Mouse (Mus musculus) hindbrain, postnatal 0 days (tissue): ENCODE measurements around the gene Ppp1r9a. TPM values are rescaled to one million over a fixed set of nuclear protein-coding genes. Genes with fewer than 3 reads are reported as not detected.

Experiments
- ATAC-seq: fragments of 200-750 bp; cut with Nextera tagmentation; 2 replicates; pipeline ENCODE4 v1.8.0; 2017; ENCODE audit warnings: mild to moderate bottlenecking, moderate TSS enrichment, moderate library complexity
- DNase-seq: peaks from one replicate; pipeline ENCODE4 v3.0.0-alpha.2; 2015; ENCODE audit warnings: low spot score
- H3K27ac ChIP-seq: fragments of 300-500 bp; sonication (generic); 2 replicates; pipeline ENCODE4 v1.5.1; 2014; ENCODE audit warnings: mild to moderate bottlenecking
- H3K27me3 ChIP-seq: fragments of 300-500 bp; sonication (generic); 2 replicates; pipeline ENCODE4 v1.6.1; 2014; ENCODE audit warnings: low read length, mixed read lengths; ENCODE audit not compliant: insufficient read depth
- H3K36me3 ChIP-seq: fragments of 300-500 bp; sonication (generic); 2 replicates; pipeline ENCODE4 v1.6.1; 2014; ENCODE audit warnings: low read length, mixed read lengths; ENCODE audit not compliant: insufficient read depth
- H3K4me1 ChIP-seq: fragments of 300-500 bp; sonication (generic); 2 replicates; pipeline ENCODE4 v1.6.1; 2014; ENCODE audit warnings: antibody characterized with exemption, low read length, mixed read lengths; ENCODE audit not compliant: insufficient read depth
- H3K4me2 ChIP-seq: fragments of 300-500 bp; sonication (generic); 2 replicates; pipeline ENCODE4 v1.6.1; 2014; ENCODE audit warnings: low read depth, mild to moderate bottlenecking, low read length, moderate library complexity, mixed read lengths
- H3K4me3 ChIP-seq: fragments of 300-500 bp; sonication (generic); 2 replicates; pipeline ENCODE4 v1.5.1; 2014; ENCODE audit warnings: low read length
- H3K9ac ChIP-seq: fragments of 300-500 bp; sonication (generic); replicated peaks from 2 replicates; pipeline ENCODE4 v1.6.1; 2014; ENCODE audit warnings: mild to moderate bottlenecking, low read length, moderate library complexity, mixed read lengths
- H3K9me3 ChIP-seq: fragments of 300-500 bp; sonication (generic); 2 replicates; pipeline ENCODE4 v1.6.1; 2016; ENCODE audit warnings: low read length, mixed read lengths
- CTCF ChIP-seq: IDR thresholded peaks from 2 replicates; pipeline ENCODE4 v1.5.1; 2016; ENCODE audit warnings: antibody characterized with exemption, control low read depth, low read depth
- WGBS: fragments of 180-500 bp; shearing (Covaris S2); extraction: QIAGEN DNeasy Blood & Tissue Kit; methylation state at CpG from one replicate; pipeline ENCODE4 v1.1.7; 2014; 5-methylcytosine and 5-hydroxymethylcytosine counted together
- polyA plus RNA-seq: library from polyadenylated mRNA; unstranded; fragments of >200 nt; fragmentation: Nextera tagmentation; extraction: Ambion mirVana; gene quantifications from 2 replicates; pipeline ENCODE4 v1.2.1, GENCODE M21; 2015
- total RNA-seq: library from RNA; depleted of rRNA; stranded (reverse); fragments of >200 nt; gene quantifications from 2 replicates; pipeline ENCODE4 v1.2.3, GENCODE M21; 2014

Ppp1r9a gene
- total and polyA plus RNA-seq, 2 experiments from 2014 or later = 39.3 to 44.7 TPM

GRCm38 (mm10) chr6:5080496-5080895 is 177.8 kb downstream of the Ppp1r9a start:
- Histone ChIP-seq H3K4me3 (no peak overlapping the region), H3K36me3 (no peaks in the 10 kb centered on the region), H3K27ac (no peak overlapping the region), H3K27me3 (no peaks in the 10 kb centered on the region), H3K4me1 (peaks cover 3% of the 10 kb centered on the region; the same call in 1 of the 2 replicates), H3K9me3 (no peaks in the 10 kb centered on the region), H3K4me2 (no peak overlapping the region), H3K9ac (no peak overlapping the region)
- ATAC-seq (no peak), DNase-seq (no peak)
- 39% methylated on average over 5 of the region's 5 CpGs for WGBS
- no peak for TF ChIP-seq CTCF

GRCm38 (mm10) chr6:5081099-5081498 is 178.4 kb downstream of the Ppp1r9a start:
- 50% methylated on average over 8 of the region's 8 CpGs for WGBS
- DNase-seq = no peak
- ATAC-seq = no peak

DNA sequence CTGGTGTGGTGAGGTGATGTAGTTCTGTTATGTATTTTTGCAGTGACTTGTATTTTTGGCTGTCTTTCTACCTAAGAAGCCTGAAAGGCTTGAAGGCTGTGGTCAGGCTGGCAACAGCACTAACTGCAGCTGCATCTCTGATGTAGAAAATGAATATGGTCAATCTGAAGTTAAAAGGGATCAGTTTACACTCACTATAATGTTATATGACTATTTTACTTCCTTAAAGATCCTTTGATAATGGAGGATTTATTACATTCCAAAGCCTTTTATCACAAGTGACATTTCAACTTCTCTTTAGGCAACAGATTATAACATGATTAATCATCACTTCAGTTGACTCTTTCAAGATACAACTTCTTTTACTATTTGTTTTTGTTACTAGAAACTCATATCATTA is 179.4 kb downstream of the Ppp1r9a start:
- no peak for ATAC-seq
- peaks cover 3% of the 10 kb centered on the region; the same call in 1 of the 2 replicates for H3K4me1 ChIP-seq
- DNase-seq = no peak
- H3K36me3 ChIP-seq = no peaks in the 10 kb centered on the region
- H3K9ac ChIP-seq = no peak overlapping the region
- no peak overlapping the region for H3K4me3 ChIP-seq
- TF ChIP-seq CTCF = no peak
- no peak overlapping the region for H3K4me2 ChIP-seq
- H3K9me3 ChIP-seq = no peaks in the 10 kb centered on the region
- no peak overlapping the region for H3K27ac ChIP-seq
- H3K27me3 ChIP-seq = no peaks in the 10 kb centered on the region

More at GRCm38 (mm10) chr6:5081099-5081498, 178.4 kb downstream of the Ppp1r9a start:
- H3K27ac ChIP-seq = no peak overlapping the region
- H3K27me3 ChIP-seq = no peaks in the 10 kb centered on the region
- no peak overlapping the region for H3K4me3 ChIP-seq
- H3K4me1 ChIP-seq = peaks cover 3% of the 10 kb centered on the region; the same call in 1 of the 2 replicates
- H3K4me2 ChIP-seq = no peak overlapping the region
- H3K9me3 ChIP-seq = no peaks in the 10 kb centered on the region
- H3K36me3 ChIP-seq = no peaks in the 10 kb centered on the region
- H3K9ac ChIP-seq = no peak overlapping the region
- no peak for TF ChIP-seq CTCF

DNA sequence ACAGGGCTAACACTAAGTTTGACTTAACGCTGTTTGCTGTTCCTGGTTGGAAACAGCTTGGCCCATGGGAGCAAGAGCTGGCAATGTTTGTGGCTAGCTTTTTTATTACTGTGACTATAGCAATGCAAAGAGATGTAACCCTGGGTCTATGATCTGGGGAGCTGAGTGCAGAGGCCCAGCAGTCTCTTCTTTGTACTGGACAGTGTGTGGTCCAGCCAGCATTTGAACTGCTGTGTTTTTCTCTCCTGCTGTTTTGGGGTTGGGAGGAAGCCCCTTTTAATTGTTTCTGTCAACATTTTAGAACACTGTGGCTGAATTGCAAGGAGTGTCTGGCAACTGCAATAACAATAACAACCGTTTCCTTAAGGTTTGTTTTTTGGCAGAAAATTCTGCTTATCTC is 180.0 kb downstream of the Ppp1r9a start:
- Histone ChIP-seq H3K36me3 (no peaks in the 10 kb centered on the region), H3K4me2 (no peak overlapping the region), H3K27ac (no peak overlapping the region), H3K9me3 (no peaks in the 10 kb centered on the region), H3K4me1 (peaks cover 3% of the 10 kb centered on the region; the same call in 1 of the 2 replicates), H3K27me3 (no peaks in the 10 kb centered on the region), H3K9ac (no peak overlapping the region), H3K4me3 (no peak overlapping the region)
- DNase-seq (no peak), ATAC-seq (no peak)
- WGBS = 15% methylated on average over 2 of the region's 2 CpGs
- TF ChIP-seq CTCF = no peak

DNA sequence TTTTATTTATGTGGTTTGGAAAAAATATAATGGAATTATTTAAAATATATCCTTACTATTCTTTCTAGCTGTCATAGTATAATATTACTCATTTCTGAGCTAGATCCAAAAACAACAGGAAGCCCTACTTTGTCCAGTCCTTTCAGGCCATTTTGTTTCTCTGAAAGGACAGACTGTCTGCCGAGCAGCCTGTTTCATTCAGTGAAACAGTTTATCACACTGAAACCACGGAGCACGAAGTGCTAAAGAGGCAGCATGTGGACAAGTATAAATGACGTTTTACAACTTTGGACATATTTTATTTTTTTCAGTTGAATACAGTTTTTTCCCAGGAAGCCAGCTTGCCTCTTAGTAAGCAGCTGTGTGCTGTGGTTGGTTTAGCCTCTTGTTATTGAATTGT is 181.2 kb downstream of the Ppp1r9a start:
- H3K9ac ChIP-seq = no peak overlapping the region
- DNase-seq (no peak), ATAC-seq (no peak)
- H3K36me3 ChIP-seq = no peaks in the 10 kb centered on the region
- no peak overlapping the region for H3K4me2 ChIP-seq
- no peak for TF ChIP-seq CTCF
- no peaks in the 10 kb centered on the region for H3K27me3 ChIP-seq
- no peak overlapping the region for H3K27ac ChIP-seq
- H3K9me3 ChIP-seq = no peaks in the 10 kb centered on the region
- H3K4me3 ChIP-seq = no peak overlapping the region
- peaks cover 3% of the 10 kb centered on the region; the same call in 1 of the 2 replicates for H3K4me1 ChIP-seq
- WGBS = 24% methylated on average over 4 of the region's 4 CpGs

GRCm38 (mm10) chr6:5091873-5092272 is 189.2 kb downstream of the Ppp1r9a start:
- Histone ChIP-seq H3K4me3 (no peak overlapping the region), H3K27ac (no peak overlapping the region), H3K4me2 (no peak overlapping the region), H3K4me1 (no peaks in the 10 kb centered on the region), H3K36me3 (no peaks in the 10 kb centered on the region), H3K27me3 (no peaks in the 10 kb centered on the region), H3K9ac (no peak overlapping the region), H3K9me3 (no peaks in the 10 kb centered on the region)
- WGBS = 90% methylated on average over 7 of the region's 7 CpGs
- DNase-seq (no peak), ATAC-seq (no peak)
- TF ChIP-seq CTCF = no peak

DNA sequence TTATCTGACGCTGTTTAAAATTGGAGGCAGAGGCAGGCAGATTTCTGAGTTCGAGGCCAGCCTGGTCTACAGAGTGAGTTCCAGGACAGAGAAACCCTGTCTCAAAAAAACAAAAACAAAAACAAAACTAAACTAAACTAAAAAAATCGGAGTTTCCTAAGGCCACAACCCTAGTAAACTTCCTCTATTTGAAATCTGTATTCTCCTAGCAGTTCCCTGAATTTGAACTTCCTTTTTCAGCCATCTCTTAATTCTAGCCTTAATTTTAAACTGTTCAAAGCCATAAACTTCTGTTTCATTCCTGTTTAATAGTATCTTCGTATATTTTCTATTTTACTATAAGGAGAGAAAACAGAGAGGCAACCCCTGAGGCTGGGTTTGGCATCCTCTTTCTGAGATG is 190.1 kb downstream of the Ppp1r9a start:
- no peak for TF ChIP-seq CTCF
- H3K9me3 ChIP-seq = no peaks in the 10 kb centered on the region
- DNase-seq (no peak), ATAC-seq (no peak)
- no peaks in the 10 kb centered on the region for H3K4me1 ChIP-seq
- H3K9ac ChIP-seq = no peak overlapping the region
- no peak overlapping the region for H3K27ac ChIP-seq
- no peak overlapping the region for H3K4me3 ChIP-seq
- WGBS = 90% methylated on average over 4 of the region's 4 CpGs
- H3K27me3 ChIP-seq = no peaks in the 10 kb centered on the region
- no peak overlapping the region for H3K4me2 ChIP-seq
- H3K36me3 ChIP-seq = no peaks in the 10 kb centered on the region
